Mouse (Mus musculus) CH12.LX (cell line): Measurements from ENCODE around the gene Rab3d. TPM values are rescaled to one million over a fixed set of nuclear protein-coding genes. Genes with fewer than 3 reads are reported as not detected.

ENCODE experiments used
- DNase-seq: peaks from one replicate; pipeline ENCODE4 v3.0.0-alpha.2; 2013; ENCODE audit errors: extremely low read depth
- H3K27ac ChIP-seq: 2 replicates; pipeline ENCODE4 v1.5.1; 2012; ENCODE audit warnings: low read depth, mild to moderate bottlenecking, control low read depth, moderate library complexity; ENCODE audit not compliant: insufficient read depth
- H3K27me3 ChIP-seq: replicated peaks from 2 replicates; pipeline ENCODE3; 2012; ENCODE audit warnings: inconsistent platforms
- H3K36me3 ChIP-seq, 2 experiments: replicated peaks in 1 of 2; 2 replicates each; pipeline versions ENCODE3 to v1.6.1; 2012; ENCODE audit warnings: inconsistent platforms in 1 of 2, low read length in 1 of 2, mild to moderate bottlenecking in 1 of 2, mixed read lengths in 1 of 2, moderate library complexity in 1 of 2; ENCODE audit not compliant: control insufficient read depth in 1 of 2, insufficient read depth in 1 of 2
- H3K4me1 ChIP-seq, 2 experiments: 2 replicates each; pipeline ENCODE4 v1.6.1; 2012; ENCODE audit warnings: inconsistent platforms in 1 of 2, moderate library complexity in 1 of 2; ENCODE audit not compliant: insufficient read depth in 2 of 2, control insufficient read depth in 1 of 2
- H3K4me2 ChIP-seq: 2 replicates; pipeline ENCODE4 v1.6.1; 2012; ENCODE audit warnings: low read depth, mild to moderate bottlenecking, control low read depth; ENCODE audit not compliant: poor library complexity, insufficient read depth, severe bottlenecking
- H3K4me3 ChIP-seq, 3 experiments: fragments of 150-350 bp in 1 of 3; sonication (generic) in 1 of 3; replicated peaks in 1 of 3; 2 replicates each; pipeline versions ENCODE3 to v1.5.1; 2011 to 2012; ENCODE audit warnings: low read depth in 2 of 3, low read length in 2 of 3, mild to moderate bottlenecking in 2 of 3, moderate library complexity in 2 of 3, control low read depth in 1 of 3, improper control_type of control experiment in 1 of 3, inconsistent platforms in 1 of 3, mixed read lengths in 1 of 3; ENCODE audit not compliant: poor library complexity in 1 of 3
- H3K79me2 ChIP-seq: replicated peaks from 2 replicates; pipeline ENCODE4 v1.6.1; 2012; ENCODE audit warnings: mild to moderate bottlenecking, moderate library complexity; ENCODE audit not compliant: control insufficient read depth, poor library complexity, insufficient read depth, severe bottlenecking; ENCODE audit errors: extremely low read depth
- H3K9ac ChIP-seq: 2 replicates; pipeline ENCODE4 v1.6.1; 2012; ENCODE audit warnings: low read depth, mild to moderate bottlenecking, control low read depth, moderate library complexity; ENCODE audit not compliant: insufficient read depth
- H3K9me3 ChIP-seq: replicated peaks from 2 replicates; pipeline ENCODE3; 2012; ENCODE audit warnings: low read length, inconsistent platforms, mixed read lengths
- CHD1 ChIP-seq: IDR thresholded peaks from 2 replicates; pipeline ENCODE4 v1.6.1; 2012; ENCODE audit warnings: low read depth, low read length, improper control_type of control experiment, inconsistent platforms
- CHD2 ChIP-seq: IDR thresholded peaks from 2 replicates; pipeline ENCODE4 v1.6.1; 2011; ENCODE audit warnings: low read length, improper control_type of control experiment
- EP300 ChIP-seq: IDR thresholded peaks from 2 replicates; pipeline ENCODE4 v1.6.1; 2011; ENCODE audit warnings: low read length, improper control_type of control experiment
- ETS1 ChIP-seq: conservative IDR thresholded peaks from 2 replicates; pipeline ENCODE4 v1.6.1; 2012; ENCODE audit warnings: low read depth, mild to moderate bottlenecking, inconsistent platforms, low read length, improper control_type of control experiment, moderate library complexity
- GABPA ChIP-seq: IDR thresholded peaks from 2 replicates; pipeline ENCODE4 v1.6.1; 2012; ENCODE audit warnings: low read depth, low read length, improper control_type of control experiment, inconsistent platforms; ENCODE audit not compliant: insufficient replicate concordance
- HCFC1 ChIP-seq: IDR thresholded peaks from 2 replicates; pipeline ENCODE4 v1.6.1; 2012; ENCODE audit warnings: low read depth, mild to moderate bottlenecking, inconsistent platforms, low read length, improper control_type of control experiment
- MAFK ChIP-seq: IDR thresholded peaks from 2 replicates; pipeline ENCODE4 v1.6.1; 2011; ENCODE audit warnings: low read length, improper control_type of control experiment; ENCODE audit not compliant: insufficient replicate concordance
- MAX ChIP-seq: IDR thresholded peaks from 2 replicates; pipeline ENCODE4 v1.6.1; 2011; ENCODE audit warnings: low read length, improper control_type of control experiment
- MAZ ChIP-seq: IDR thresholded peaks from 2 replicates; pipeline ENCODE4 v1.6.1; 2012; ENCODE audit warnings: low read depth, mild to moderate bottlenecking, inconsistent platforms, low read length, improper control_type of control experiment, moderate library complexity
- MXI1 ChIP-seq: IDR thresholded peaks from 2 replicates; pipeline ENCODE4 v1.6.1; 2011; ENCODE audit warnings: mild to moderate bottlenecking, low read depth, low read length, improper control_type of control experiment
- MYC ChIP-seq: IDR thresholded peaks from 2 replicates; pipeline ENCODE4 v1.6.1; 2011; ENCODE audit warnings: low read depth, mild to moderate bottlenecking, improper control_type of control experiment, low read length
- NRF1 ChIP-seq: IDR thresholded peaks from 2 replicates; pipeline ENCODE4 v1.6.1; 2014; ENCODE audit warnings: low read depth, mild to moderate bottlenecking, inconsistent platforms, low read length, improper control_type of control experiment, moderate library complexity
- POLR2AphosphoS2 ChIP-seq: IDR thresholded peaks from 2 replicates; pipeline ENCODE4 v1.6.1; 2011; ENCODE audit warnings: low read depth, low read length, improper control_type of control experiment
- SMC3 ChIP-seq: IDR thresholded peaks from 2 replicates; pipeline ENCODE4 v1.6.1; 2011; ENCODE audit warnings: low read depth, low read length, improper control_type of control experiment
- TBP ChIP-seq: conservative IDR thresholded peaks from 2 replicates; pipeline ENCODE4 v1.6.1; 2011; ENCODE audit warnings: low read depth, low read length, improper control_type of control experiment
- TCF12 ChIP-seq: IDR thresholded peaks from 2 replicates; pipeline ENCODE4 v1.6.1; 2014; ENCODE audit warnings: low read depth, mild to moderate bottlenecking, inconsistent platforms, low read length, improper control_type of control experiment
- UBTF ChIP-seq: IDR thresholded peaks from 2 replicates; pipeline ENCODE4 v1.6.1; 2012; ENCODE audit warnings: low read depth, mild to moderate bottlenecking, inconsistent platforms, low read length, improper control_type of control experiment, moderate library complexity
- USF2 ChIP-seq: conservative IDR thresholded peaks from 2 replicates; pipeline ENCODE4 v1.6.1; 2011; ENCODE audit warnings: low read depth, low read length, improper control_type of control experiment
- ZC3H11A ChIP-seq: IDR thresholded peaks from 2 replicates; pipeline ENCODE4 v1.6.1; 2012; ENCODE audit warnings: low read depth, mild to moderate bottlenecking, inconsistent platforms, low read length, improper control_type of control experiment
- ZKSCAN1 ChIP-seq: IDR thresholded peaks from 2 replicates; pipeline ENCODE4 v1.6.1; 2012; ENCODE audit warnings: low read depth, inconsistent platforms, low read length, improper control_type of control experiment, borderline replicate concordance
- ZMIZ1 ChIP-seq: IDR thresholded peaks from 2 replicates; pipeline ENCODE4 v1.6.1; 2012; ENCODE audit warnings: low read depth, mild to moderate bottlenecking, inconsistent platforms, low read length, improper control_type of control experiment
- ZNF384 ChIP-seq: IDR thresholded peaks from 2 replicates; pipeline ENCODE4 v1.6.1; 2012; ENCODE audit warnings: low read depth, low read length, improper control_type of control experiment, inconsistent platforms
- dilution Hi-C: fragments of 300-500 bp; cut with MboI; formaldehyde crosslinking; loops from 2 replicates; pipeline ENCODE4 v1.14.3; 2020; ENCODE audit warnings: low sequenced_read_pairs; ENCODE audit not compliant: extremely low pct_unique_long_range_greater_than_20kb, extremely low pct_ligation_motif_present
- in situ Hi-C: fragments of 300-500 bp; cut with MboI; formaldehyde crosslinking; loops from 3 replicates; pipeline ENCODE4 v1.14.3; 2019; ENCODE audit warnings: low sequenced_read_pairs, low pct_ligation_motif_present, low pct_unique_long_range_greater_than_20kb, mixed read lengths
- polyA plus RNA-seq: library from polyadenylated mRNA; unstranded; fragments of >175 nt; gene quantifications from 2 replicates; pipeline ENCODE4 v1.2.1, GENCODE M21; 2012; ENCODE audit warnings: low read depth; ENCODE audit not compliant: insufficient read length
- total RNA-seq, 2 experiments: library from RNA; depleted of rRNA; stranded (reverse); fragments of 300-350 nt in 1 of 2; fragments of >200 nt in 1 of 2; gene quantifications; 2 replicates each; pipeline ENCODE4 v1.2.3; 2012 to 2014

Rab3d gene
- total and polyA plus RNA-seq, 3 experiments, result 0.90 to 3.7 (median 0.91) TPM

DNA sequence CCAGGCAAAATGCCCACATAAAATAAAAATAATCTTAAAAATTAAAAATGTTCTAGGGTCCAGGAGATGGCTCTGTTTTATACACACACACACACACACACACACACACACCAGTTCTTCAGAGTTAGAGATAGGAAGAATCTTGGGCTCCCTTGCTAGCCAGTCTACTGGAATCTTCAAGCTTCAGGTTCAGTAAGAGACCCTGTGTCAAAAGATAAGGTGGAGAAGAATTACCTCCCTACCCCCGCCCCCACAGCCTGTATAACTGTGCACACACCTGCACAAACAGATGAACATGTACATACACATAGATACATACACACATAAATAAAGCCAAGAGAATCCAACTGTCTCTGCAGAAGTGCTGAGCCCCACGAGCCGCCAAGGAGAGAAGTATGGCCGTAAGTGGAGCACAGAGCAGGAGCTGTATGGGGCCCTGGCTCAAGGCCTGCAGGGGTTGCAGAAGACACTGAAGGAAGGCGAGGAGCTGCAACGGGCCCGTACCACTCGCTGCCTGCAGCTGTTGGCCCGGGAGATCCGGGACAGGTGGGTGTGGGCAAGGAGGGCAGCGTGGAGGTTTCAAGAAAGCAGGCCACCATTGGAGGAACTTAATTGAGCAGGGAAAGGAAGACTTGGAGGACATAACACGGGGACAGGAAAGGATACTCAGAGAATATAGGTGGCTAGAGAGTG is 14.6 kb upstream of the Rab3d start:
- no peak overlapping the region for H3K27ac ChIP-seq
- H3K9ac ChIP-seq, result no peak overlapping the region
- no peak for DNase-seq
- H3K36me3 ChIP-seq, result no peaks in the 10 kb centered on the region
- peaks cover 6% of the 10 kb centered on the region for H3K9me3 ChIP-seq
- no peak overlapping the region for H3K4me3 ChIP-seq
- H3K79me2 ChIP-seq, result no peaks in the 10 kb centered on the region
- H3K4me1 ChIP-seq, result no peaks in the 10 kb centered on the region
- in situ Hi-C loops (no loop called here), dilution Hi-C loops (no loop called here)
- no peak overlapping the region for H3K4me2 ChIP-seq
- TF ChIP-seq ZMIZ1 (no peak), ZKSCAN1 (no peak), MAZ (no peak), HCFC1 (no peak), ZNF384 (no peak), ZC3H11A (no peak), TCF12 (no peak), ETS1 (no peak)
- TF ChIP-seq, all 38 proteins: peak for 0
- H3K27me3 ChIP-seq, result peaks cover 76% of the 10 kb centered on the region

GRCm38 (mm10) chr9:21932006-21932405 is 14.0 kb upstream of the Rab3d start:
- in situ Hi-C loops, result no loop called here
- no peaks in the 10 kb centered on the region for H3K4me1 ChIP-seq
- no peaks in the 10 kb centered on the region for H3K79me2 ChIP-seq
- DNase-seq, result no peak
- peaks cover 6% of the 10 kb centered on the region for H3K9me3 ChIP-seq
- H3K36me3 ChIP-seq, result no peaks in the 10 kb centered on the region
- no peak overlapping the region for H3K4me2 ChIP-seq
- peaks cover 78% of the 10 kb centered on the region for H3K27me3 ChIP-seq
- dilution Hi-C loops, result no loop called here
- H3K4me3 ChIP-seq, result no peak overlapping the region
- H3K27ac ChIP-seq, result no peak overlapping the region
- H3K9ac ChIP-seq, result no peak overlapping the region
- TF ChIP-seq MYC (no peak), ZNF384 (no peak), ZC3H11A (no peak), MAX (no peak), NRF1 (no peak), CHD2 (no peak), ZMIZ1 (no peak)

DNA sequence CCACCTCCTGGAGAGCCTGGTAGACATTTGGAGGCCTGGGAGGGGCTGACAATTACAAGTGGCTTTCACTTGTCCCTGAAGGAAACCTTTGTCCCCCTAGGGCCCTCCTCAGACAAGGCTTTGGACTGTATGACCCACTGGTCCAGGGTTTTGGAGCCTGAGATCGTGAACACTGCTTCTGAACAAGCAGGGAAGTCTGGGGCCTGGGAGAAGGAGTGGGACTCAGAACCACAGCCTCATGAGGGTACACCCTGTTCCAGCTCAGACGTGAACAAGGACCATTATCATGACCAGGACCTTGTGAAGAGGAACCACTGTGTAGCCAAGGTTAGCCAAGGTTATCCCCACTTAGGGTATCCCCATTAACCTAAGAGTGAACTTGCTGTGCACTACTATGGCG is 11.2 kb upstream of the Rab3d start:
- H3K27ac ChIP-seq, result no peak overlapping the region
- peaks cover 3% of the 10 kb centered on the region for H3K9me3 ChIP-seq
- no peak for TF ChIP-seq TBP
- TF ChIP-seq MAX, result no peak
- TF ChIP-seq CHD2, result no peak
- no peak for TF ChIP-seq MXI1
- no peak for TF ChIP-seq MAFK
- TF ChIP-seq EP300, result no peak
- no peak for TF ChIP-seq SMC3
- no peak for TF ChIP-seq HCFC1
- TF ChIP-seq USF2, result no peak
- TF ChIP-seq GABPA, result no peak
- TF ChIP-seq UBTF, result no peak
- no peak for TF ChIP-seq POLR2AphosphoS2
- TF ChIP-seq CHD1, result no peak
- TF ChIP-seq ZKSCAN1, result no peak
- H3K4me1 ChIP-seq, result no peaks in the 10 kb centered on the region
- H3K27me3 ChIP-seq, result peaks cover 67% of the 10 kb centered on the region
- in situ Hi-C loops (no loop called here), dilution Hi-C loops (no loop called here)
- no peaks in the 10 kb centered on the region for H3K79me2 ChIP-seq
- no peak overlapping the region for H3K4me3 ChIP-seq
- H3K36me3 ChIP-seq, result no peaks in the 10 kb centered on the region
- no peak overlapping the region for H3K9ac ChIP-seq
- DNase-seq, result no peak
- no peak overlapping the region for H3K4me2 ChIP-seq
